Comparison of ENCODE assay signal across 11 mouse cellular contexts in the genomic region with DNA sequence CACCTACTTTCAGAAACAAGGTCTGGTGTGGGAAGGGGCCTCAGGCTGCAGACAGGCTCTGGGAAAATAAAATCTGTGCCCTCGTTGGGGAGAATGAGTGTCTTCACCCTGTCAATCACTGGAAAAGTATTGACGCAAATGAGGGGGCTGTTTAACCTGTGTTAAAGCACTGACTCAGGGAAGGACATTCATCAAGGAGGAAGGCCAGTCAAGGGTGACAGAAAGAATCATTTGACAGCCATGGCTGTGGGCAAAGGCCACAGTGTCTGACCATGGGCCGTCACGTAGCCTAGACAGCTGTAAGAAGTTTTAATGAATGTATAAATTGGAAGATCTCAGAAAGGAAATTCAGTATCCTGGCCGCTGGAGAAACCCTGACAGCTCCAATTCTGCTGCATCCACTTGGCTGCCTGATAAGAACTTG. TPM values are rescaled to one million over a fixed set of nuclear protein-coding genes. Genes with fewer than 3 reads are reported as not detected.
DNase-seq lines count a peak whose midpoint lies in the region; ATAC-seq and TF ChIP-seq lines count a peak whose summit lies in the region.
"Had no signal": no experiment of that assay in that cellular context is flagged by ENCODE, and none has a peak within 500 bp of the region (broad histone marks: within the 10 kb centered on the region; RNA-seq: fewer than 3 reads in every experiment).

No protein-coding gene starts in this region.

- no peaks in the 10 kb centered on the region for H3K36me3 ChIP-seq in kidney, adult 2 months (ENCODE audit: control insufficient read depth, insufficient read depth, low read length)
- H3K36me3 ChIP-seq in limb, embryonic 13.5 days, result peaks cover 7% of the 10 kb centered on the region; the same call in 1 of the 2 replicates

- H3K9me3 ChIP-seq in limb, embryonic 13.5 days, result no peaks in the 10 kb centered on the region

- H3K27me3 ChIP-seq in kidney, adult 2 months (replicated peaks; ENCODE audit: control insufficient read depth, insufficient read depth, low read length), result no peaks in the 10 kb centered on the region
- no peaks in the 10 kb centered on the region for H3K27me3 ChIP-seq in limb, embryonic 13.5 days
- H3K27me3 ChIP-seq: Patski had no signal

- H3K4me1 ChIP-seq in kidney, adult 2 months (ENCODE audit: control insufficient read depth, insufficient read depth, low read length), result peaks cover 3% of the 10 kb centered on the region; the same call in 1 of the 2 replicates
- peaks cover 27% of the 10 kb centered on the region for H3K4me1 ChIP-seq in limb, embryonic 13.5 days

- peak; percentile 25 for DNase-seq in kidney, adult 2 months
- DNase-seq in kidney, postnatal 25 days, result no peak
- DNase-seq in CD4-positive helper T cell, adult 2 months (ENCODE audit: low read depth, low spot score), result peak; percentile 20
- peak; percentile 41 to 64 for DNase-seq in adrenal gland, postnatal 36 days
- no peak for DNase-seq in cerebellum, postnatal 25 days
- DNase-seq in T-cell, adult 2 months (ENCODE audit: low spot score), result no peak
- no peak for DNase-seq in ovary, postnatal 36 days (ENCODE audit: low spot score)
- DNase-seq: cerebellum, postnatal 14 days; left cerebral cortex, postnatal 4 days had no signal

- no peak for TF ChIP-seq CTCF in kidney, adult 2 months (conservative IDR thresholded peaks at IDR 0.05; ENCODE audit: insufficient read depth, insufficient read length, low read depth, low read length)

- H3K4me2 ChIP-seq in limb, embryonic 13.5 days (replicated peaks), result no peak overlapping the region

- no peak for TF ChIP-seq POLR2A in kidney, adult 2 months (IDR thresholded peaks at IDR 0.05; ENCODE audit: low read depth, low read length)

- peak overlapping the region; percentile 34; the same call in 1 of the 2 replicates for H3K27ac ChIP-seq in kidney, adult 2 months (ENCODE audit: insufficient read depth, low read depth, low read length)
- H3K27ac ChIP-seq in limb, embryonic 13.5 days, result peak overlapping the region; percentile 93

- ATAC-seq in limb, embryonic 13.5 days (ENCODE audit: low FRiP score, low read depth), result no peak
- ATAC-seq: Patski had no signal

- H3K9ac ChIP-seq in limb, embryonic 13.5 days, result no peak overlapping the region

- 39% methylated on average over 5 of the region's 5 CpGs for WGBS in kidney, adult 2 months
- 70% methylated on average over 5 of the region's 5 CpGs for WGBS in limb, embryonic 13.5 days

- no peak overlapping the region for H3K4me3 ChIP-seq in kidney, adult 2 months (ENCODE audit: insufficient read depth, low read depth, low read length)
- H3K4me3 ChIP-seq in limb, embryonic 13.5 days, result no peak overlapping the region

RNA-seq across cellular contexts. Expression of gene Ppcdc, which starts 18.2 kb away (rescaled TPM):
- polyA plus RNA-seq in kidney, adult 2 months (2012; rRNA removed), result 45.4 and 57.9 TPM in 2 replicates
- total RNA-seq in adrenal gland, postnatal 36 days (2021), result 10 to 100 TPM; 14.0 to 19.4 TPM
- polyA plus RNA-seq in limb, embryonic 13.5 days (2015; fragmentation: Nextera tagmentation; extraction: Ambion mirVana), result 26.8 and 30.0 TPM in 2 replicates

RNA-seq across cellular contexts. Expression of gene Scamp5, which starts 46.2 kb away (rescaled TPM):
- polyA plus RNA-seq in kidney, adult 2 months (2012; rRNA removed), result 76.4 and 83.5 TPM in 2 replicates
- total RNA-seq in adrenal gland, postnatal 36 days (2021), result 10 to 100 TPM in 1 of 2 experiments, 1 to 10 TPM in 1; 8.4 to 12.3 TPM
- polyA plus RNA-seq in limb, embryonic 13.5 days (2015; fragmentation: Nextera tagmentation; extraction: Ambion mirVana), result 12.2 and 12.9 TPM in 2 replicates

Comparison
In these comparisons a context has a peak if more than half of its experiments do, and no peak if none do; other contexts are left out.
1. DNase-seq: peak in kidney, adult 2 months (single experiment), CD4-positive helper T cell, adult 2 months (single experiment) and adrenal gland, postnatal 36 days (2 of 2); none in kidney, postnatal 25 days (0 of 2), cerebellum, postnatal 25 days (0 of 2), T-cell, adult 2 months (single experiment) and ovary, postnatal 36 days (single experiment).